Comparison of ENCODE assay signal across 26 mouse cellular contexts in the genomic region with DNA sequence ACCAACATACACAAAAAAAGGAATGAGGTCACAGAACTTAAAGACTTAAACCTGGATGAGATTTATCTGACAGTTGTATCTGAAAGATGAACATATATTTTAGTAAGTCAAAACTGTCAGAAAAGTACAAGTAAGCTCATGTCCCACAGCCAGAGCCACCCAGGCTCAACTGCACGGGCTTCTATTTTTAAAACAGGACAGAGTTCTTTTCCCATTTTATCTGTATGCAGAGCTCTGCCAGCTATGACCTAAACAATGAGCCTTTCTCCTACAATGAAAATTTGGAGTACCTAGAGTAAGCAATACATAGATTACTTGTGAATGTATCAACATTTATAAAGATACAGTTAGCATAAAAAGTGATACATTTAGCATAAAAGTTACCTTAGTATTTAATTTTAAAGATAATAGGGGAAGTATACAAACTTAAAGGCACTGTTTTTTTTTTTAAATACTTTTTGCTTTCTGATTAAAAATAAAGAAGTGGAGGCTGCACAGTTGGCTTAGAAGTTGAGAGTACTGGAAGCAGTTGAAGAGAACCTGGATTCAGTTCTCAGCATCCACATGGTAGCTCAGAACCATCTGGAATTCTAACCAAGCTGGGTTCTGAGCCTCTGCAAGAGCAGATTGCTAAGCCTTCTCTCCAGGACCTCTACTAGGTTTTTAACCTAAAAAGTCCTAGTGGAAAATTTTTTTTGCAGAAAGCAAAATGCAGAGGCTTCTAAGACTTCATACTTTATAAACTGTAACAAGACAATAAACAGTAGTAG.
DNase-seq lines count a peak whose midpoint lies in the region; ATAC-seq lines count a peak whose summit lies in the region.
"Had no signal": no experiment of that assay in that cellular context is flagged by ENCODE, and none has a peak within 500 bp of the region (broad histone marks: within the 10 kb centered on the region; RNA-seq: fewer than 3 reads in every experiment).

No protein-coding gene starts in this region.

- H3K4me1 ChIP-seq in heart, embryonic 11.5 days (ENCODE audit: control insufficient read depth, insufficient read depth, low read length) = no peaks in the 10 kb centered on the region
- no peaks in the 10 kb centered on the region for H3K4me1 ChIP-seq in heart, embryonic 10.5 days
- H3K4me1 ChIP-seq in heart, embryonic 13.5 days = peaks cover 22% of the 10 kb centered on the region
- H3K4me1 ChIP-seq: embryonic facial prominence, embryonic 15.5 days; forebrain, embryonic 15.5 days; hindbrain, embryonic 10.5 days; limb, embryonic 15.5 days; megakaryocyte, embryonic 14.5 days; midbrain, embryonic 13.5 days had no signal

- H3K4me2 ChIP-seq in heart, embryonic 11.5 days = no peak overlapping the region
- no peak overlapping the region; the same call in 1 of the 2 replicates for H3K4me2 ChIP-seq in heart, embryonic 13.5 days
- H3K4me2 ChIP-seq: embryonic facial prominence, embryonic 15.5 days; forebrain, embryonic 15.5 days; limb, embryonic 15.5 days; lung, embryonic 14.5 days; midbrain, embryonic 13.5 days had no signal

- intact Hi-C loops in left cerebral cortex, postnatal 25 days (cut with DNase I) = no loop called here

- no peaks in the 10 kb centered on the region for H3K36me3 ChIP-seq in heart, embryonic 11.5 days (ENCODE audit: control insufficient read depth, insufficient read depth, low read length)
- no peaks in the 10 kb centered on the region for H3K36me3 ChIP-seq in heart, embryonic 10.5 days
- H3K36me3 ChIP-seq in heart, embryonic 13.5 days = no peaks in the 10 kb centered on the region
- H3K36me3 ChIP-seq: embryonic facial prominence, embryonic 15.5 days; forebrain, embryonic 15.5 days; hindbrain, embryonic 10.5 days; limb, embryonic 15.5 days; midbrain, embryonic 13.5 days had no signal

- peak overlapping the region; percentile 29; the same call in 1 of the 2 replicates for H3K27ac ChIP-seq in heart, embryonic 11.5 days (ENCODE audit: low read depth, low read length)
- H3K27ac ChIP-seq in heart, embryonic 10.5 days = no peak overlapping the region
- peak overlapping the region; percentile 87 for H3K27ac ChIP-seq in heart, embryonic 13.5 days (replicated peaks)
- H3K27ac ChIP-seq: embryonic facial prominence, embryonic 15.5 days; forebrain, embryonic 15.5 days; hindbrain, embryonic 10.5 days; left cerebral cortex, adult 2 months; limb, embryonic 15.5 days; liver, embryonic 14.5 days; midbrain, embryonic 13.5 days had no signal

- peak; percentile 37 for DNase-seq in cerebellum, adult 9-10 months
- no peak for DNase-seq in cerebellum, postnatal 4 days (ENCODE audit: low spot score in 2 of 2)
- DNase-seq in heart, embryonic 10.5 days (ENCODE audit: low spot score) = no peak
- DNase-seq in heart, postnatal 4 days = peak; percentile 19
- DNase-seq in left cerebral cortex, postnatal 25 days (ENCODE audit: low spot score in 2 of 2) = no peak
- DNase-seq: adrenal gland, postnatal 10 days; cerebellum, postnatal 36 days; gastrocnemius, postnatal 14 days; kidney, postnatal 25 days; left cerebral cortex, postnatal 4 days; lung, embryonic 14.5 days; spleen, adult 18-20 months had no signal

- WGBS in heart, embryonic 11.5 days (ENCODE audit: insufficient replicate concordance) = 27% methylated on average over 1 of the region's 1 CpGs
- 29% methylated on average over 1 of the region's 1 CpGs for WGBS in heart, embryonic 10.5 days
- WGBS in heart, embryonic 13.5 days = 9% methylated on average over 1 of the region's 1 CpGs

- no peak overlapping the region for H3K4me3 ChIP-seq in heart, embryonic 11.5 days (ENCODE audit: low read depth, low read length)
- no peak overlapping the region for H3K4me3 ChIP-seq in heart, embryonic 10.5 days
- no peak overlapping the region for H3K4me3 ChIP-seq in heart, embryonic 13.5 days
- H3K4me3 ChIP-seq: embryonic facial prominence, embryonic 15.5 days; forebrain, embryonic 15.5 days; hindbrain, embryonic 10.5 days; left cerebral cortex, adult 2 months; limb, embryonic 15.5 days; megakaryocyte, embryonic 14.5 days; midbrain, embryonic 13.5 days had no signal

- no peak overlapping the region for H3K9ac ChIP-seq in heart, embryonic 11.5 days (ENCODE audit: low read depth, low read length)
- no peak overlapping the region for H3K9ac ChIP-seq in heart, embryonic 13.5 days
- H3K9ac ChIP-seq: embryonic facial prominence, embryonic 15.5 days; forebrain, embryonic 15.5 days; limb, embryonic 15.5 days; liver, embryonic 14.5 days; lung, embryonic 14.5 days; midbrain, embryonic 13.5 days had no signal

- H3K9me3 ChIP-seq in heart, embryonic 11.5 days (replicated peaks; ENCODE audit: control insufficient read depth, low read length) = no peaks in the 10 kb centered on the region
- no peaks in the 10 kb centered on the region for H3K9me3 ChIP-seq in heart, embryonic 10.5 days
- H3K9me3 ChIP-seq in heart, embryonic 13.5 days = no peaks in the 10 kb centered on the region
- H3K9me3 ChIP-seq: embryonic facial prominence, embryonic 15.5 days; forebrain, embryonic 15.5 days; hindbrain, embryonic 10.5 days; limb, embryonic 15.5 days; megakaryocyte, embryonic 14.5 days; midbrain, embryonic 13.5 days had no signal

- ATAC-seq in heart, embryonic 11.5 days (replicated peaks; ENCODE audit: insufficient number of reproducible peaks, low FRiP score, low TSS enrichment) = no peak
- no peak for ATAC-seq in heart, embryonic 13.5 days (ENCODE audit: extremely low read depth, insufficient number of reproducible peaks, low FRiP score, low TSS enrichment)
- no peak for ATAC-seq in granulocyte monocyte progenitor cell, adult 5-6 weeks (replicated peaks; ENCODE audit: poor library complexity, severe bottlenecking)
- ATAC-seq: activated CD4-positive, CD25-positive, alpha-beta regulatory T cell, adult 4 months; forebrain, embryonic 15.5 days; hindbrain, embryonic 16.5 days; intestine, postnatal 0 days; midbrain, embryonic 13.5 days had no signal

- H3K27me3 ChIP-seq in heart, embryonic 11.5 days (ENCODE audit: control insufficient read depth, insufficient read depth, low read length) = no peaks in the 10 kb centered on the region
- H3K27me3 ChIP-seq in heart, embryonic 10.5 days (ENCODE audit: insufficient read depth, poor library complexity, severe bottlenecking) = no peaks in the 10 kb centered on the region
- no peaks in the 10 kb centered on the region for H3K27me3 ChIP-seq in heart, embryonic 13.5 days (replicated peaks)
- H3K27me3 ChIP-seq: embryonic facial prominence, embryonic 15.5 days; forebrain, embryonic 15.5 days; limb, embryonic 15.5 days; megakaryocyte, embryonic 14.5 days; midbrain, embryonic 13.5 days had no signal

Comparison
In these comparisons a context has a peak if more than half of its experiments do, and no peak if none do; other contexts are left out.
1. DNase-seq: peak in cerebellum, adult 9-10 months (single experiment) and heart, postnatal 4 days (single experiment); none in cerebellum, postnatal 4 days (0 of 2), heart, embryonic 10.5 days (single experiment) and left cerebral cortex, postnatal 25 days (0 of 2).